Mouse (Mus musculus) embryonic facial prominence, embryonic 12.5 days (tissue): ENCODE measurements at regions not wholly inside any gene's neighbourhood (a gene's known extent, or its start where the extent isn't known, plus 50 kb on each side); places are given as distances from the start of the nearest gene placed in this dataset.
A peak's percentile ranks its signal among the peaks of the same experiment; 100 is the strongest.
"Not testable (repeated sequence)": the region's sequence is repeated elsewhere in the genome, so short reads cannot be mapped to it uniquely, and the experiment has no call there.

ENCODE experiments used
- ATAC-seq: fragments of 200-750 bp; cut with Nextera tagmentation; 2 replicates; pipeline ENCODE4 v1.8.0; 2017; ENCODE audit not compliant: insufficient number of reproducible peaks, insufficient read depth, low FRiP score, low TSS enrichment
- H3K27ac ChIP-seq: fragments of 300-500 bp; sonication (generic); 2 replicates; pipeline ENCODE4 v1.5.1; 2016; ENCODE audit warnings: mild to moderate bottlenecking
- H3K27me3 ChIP-seq: fragments of 300-500 bp; sonication (generic); 2 replicates; pipeline ENCODE4 v1.6.1; 2016; ENCODE audit warnings: mild to moderate bottlenecking, moderate library complexity
- H3K36me3 ChIP-seq: fragments of 300-500 bp; sonication (generic); 2 replicates; pipeline ENCODE4 v1.6.1; 2016; ENCODE audit warnings: mild to moderate bottlenecking
- H3K4me1 ChIP-seq: fragments of 300-500 bp; sonication (generic); 2 replicates; pipeline ENCODE4 v1.6.1; 2016
- H3K4me2 ChIP-seq: fragments of 300-500 bp; sonication (generic); replicated peaks from 2 replicates; pipeline ENCODE4 v1.6.1; 2016; ENCODE audit warnings: mild to moderate bottlenecking, moderate library complexity
- H3K4me3 ChIP-seq: fragments of 300-500 bp; sonication (generic); 2 replicates; pipeline ENCODE4 v1.5.1; 2016; ENCODE audit warnings: mild to moderate bottlenecking
- H3K9ac ChIP-seq: fragments of 300-500 bp; sonication (generic); 2 replicates; pipeline ENCODE4 v1.6.1; 2016; ENCODE audit warnings: mild to moderate bottlenecking, moderate library complexity
- H3K9me3 ChIP-seq: fragments of 300-500 bp; sonication (generic); 2 replicates; pipeline ENCODE4 v1.6.1; 2016; ENCODE audit warnings: mild to moderate bottlenecking, moderate library complexity
- WGBS: fragments of 180-500 bp; shearing (Covaris S2); methylation state at CpG from one replicate; pipeline ENCODE4 v1.1.7; 2016; 5-methylcytosine and 5-hydroxymethylcytosine counted together

DNA sequence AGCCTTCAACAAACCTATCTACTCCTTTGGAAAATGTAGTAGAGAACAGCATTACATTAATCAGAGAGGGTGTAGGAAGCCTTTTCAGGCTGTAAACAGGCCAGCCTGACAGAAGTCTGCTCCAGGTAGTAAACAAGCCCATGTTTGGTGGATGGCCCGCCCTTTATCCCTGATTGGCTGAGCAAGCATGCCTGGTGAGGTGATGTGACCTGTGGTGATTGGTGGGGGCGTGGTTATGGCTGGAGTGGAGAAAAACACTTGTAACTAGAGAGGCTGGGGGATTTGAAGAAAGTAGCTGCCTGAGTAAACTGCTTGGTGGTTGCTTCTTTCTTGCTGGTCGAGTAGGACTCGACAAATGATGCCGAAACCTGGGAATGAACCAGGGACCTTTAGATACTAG is 621.3 kb upstream of the Dsel start:
- H3K4me1 ChIP-seq, result not testable (repeated sequence)
- WGBS, result 83% methylated on average over 5 of the region's 5 CpGs

DNA sequence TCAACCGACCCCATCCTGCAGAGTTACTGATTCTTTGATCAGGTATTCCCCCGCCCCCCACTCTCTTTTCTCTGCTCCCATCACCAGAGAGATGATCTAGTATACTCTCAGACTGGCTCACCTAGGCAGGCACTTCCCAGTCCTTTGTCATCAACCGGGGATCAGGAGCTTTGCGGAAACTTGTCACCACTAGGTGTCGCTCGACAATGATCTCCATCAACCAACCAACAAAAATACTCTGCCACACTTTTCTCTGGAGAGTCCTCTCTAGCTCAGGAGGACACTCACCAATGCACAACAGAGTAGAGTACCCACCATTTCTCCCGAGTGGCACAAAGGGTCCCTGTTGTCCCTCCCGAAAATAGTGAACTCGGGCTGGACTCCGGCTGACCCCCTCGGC is 591.3 kb upstream of the Dsel start:
- H3K9ac ChIP-seq, result no peak overlapping the region
- no peaks in the 10 kb centered on the region for H3K36me3 ChIP-seq
- ATAC-seq, result no peak
- H3K9me3 ChIP-seq, result no peaks in the 10 kb centered on the region
- H3K27ac ChIP-seq, result no peak overlapping the region
- H3K4me3 ChIP-seq, result no peak overlapping the region
- H3K4me2 ChIP-seq, result no peak overlapping the region
- no peaks in the 10 kb centered on the region for H3K4me1 ChIP-seq
- WGBS, result 36% methylated on average over 11 of the region's 11 CpGs
- no peaks in the 10 kb centered on the region for H3K27me3 ChIP-seq

More for the DNA sequence above, 621.3 kb upstream of the Dsel start:
- not testable (repeated sequence) for H3K9ac ChIP-seq, ATAC-seq, H3K4me3 ChIP-seq, H3K4me2 ChIP-seq, H3K9me3 ChIP-seq, H3K27me3 ChIP-seq, H3K36me3 ChIP-seq, H3K27ac ChIP-seq

DNA sequence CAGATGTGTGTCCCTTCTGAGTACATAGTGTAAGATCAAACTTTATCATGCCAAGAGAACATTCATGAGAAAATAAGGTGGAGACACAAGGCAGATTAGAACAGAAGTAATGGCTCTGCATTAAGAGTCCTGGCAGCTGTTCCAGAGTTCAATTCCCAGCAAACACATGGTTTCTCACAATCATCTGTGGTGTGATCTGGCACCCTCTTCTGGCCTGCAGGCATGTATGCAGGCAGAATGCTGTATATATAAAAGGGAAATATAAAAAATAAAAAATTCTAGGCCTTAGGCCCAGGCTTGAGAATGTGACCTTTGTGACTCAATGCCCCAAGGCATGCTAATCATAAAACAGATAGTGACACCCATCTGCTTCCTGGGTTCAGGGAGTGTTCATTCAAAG is 587.7 kb upstream of the Dsel start:
- H3K27me3 ChIP-seq, result no peaks in the 10 kb centered on the region
- no peak overlapping the region for H3K9ac ChIP-seq
- no peak overlapping the region for H3K4me2 ChIP-seq
- H3K4me3 ChIP-seq, result no peak overlapping the region
- H3K27ac ChIP-seq, result no peak overlapping the region
- ATAC-seq, result no peak
- no peaks in the 10 kb centered on the region for H3K9me3 ChIP-seq
- no peaks in the 10 kb centered on the region for H3K4me1 ChIP-seq
- no peaks in the 10 kb centered on the region for H3K36me3 ChIP-seq

GRCm38 (mm10) chr1:112451622-112452021 is 586.9 kb upstream of the Dsel start:
- Histone ChIP-seq H3K9me3 (no peaks in the 10 kb centered on the region), H3K9ac (no peak overlapping the region), H3K27me3 (no peaks in the 10 kb centered on the region), H3K27ac (no peak overlapping the region), H3K4me2 (no peak overlapping the region), H3K36me3 (no peaks in the 10 kb centered on the region), H3K4me1 (no peaks in the 10 kb centered on the region), H3K4me3 (no peak overlapping the region)
- no peak for ATAC-seq
- 19% methylated on average over 2 of the region's 2 CpGs for WGBS

DNA sequence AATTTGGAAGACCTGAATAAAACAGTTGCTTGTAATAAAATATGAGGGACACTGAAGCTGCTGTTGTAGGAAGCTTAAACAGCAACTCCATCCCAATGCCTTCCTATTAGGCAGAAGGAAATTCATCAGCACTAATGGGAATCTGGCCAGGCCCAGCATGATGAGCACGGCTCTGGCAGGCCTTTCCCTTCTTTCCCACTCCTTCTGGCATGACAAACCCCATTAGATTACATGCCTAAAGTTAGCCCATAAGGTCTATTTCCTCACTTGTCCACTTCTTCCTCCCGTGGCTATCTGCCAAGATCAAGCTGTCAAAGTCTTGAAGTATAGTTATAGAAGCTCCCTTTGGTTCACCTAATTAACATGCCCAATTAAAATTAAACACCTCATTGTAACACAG is 574.4 kb upstream of the Dsel start:
- 70% methylated on average over 2 of the region's 2 CpGs for WGBS
- H3K9ac ChIP-seq, result no peak overlapping the region
- ATAC-seq, result no peak

DNA sequence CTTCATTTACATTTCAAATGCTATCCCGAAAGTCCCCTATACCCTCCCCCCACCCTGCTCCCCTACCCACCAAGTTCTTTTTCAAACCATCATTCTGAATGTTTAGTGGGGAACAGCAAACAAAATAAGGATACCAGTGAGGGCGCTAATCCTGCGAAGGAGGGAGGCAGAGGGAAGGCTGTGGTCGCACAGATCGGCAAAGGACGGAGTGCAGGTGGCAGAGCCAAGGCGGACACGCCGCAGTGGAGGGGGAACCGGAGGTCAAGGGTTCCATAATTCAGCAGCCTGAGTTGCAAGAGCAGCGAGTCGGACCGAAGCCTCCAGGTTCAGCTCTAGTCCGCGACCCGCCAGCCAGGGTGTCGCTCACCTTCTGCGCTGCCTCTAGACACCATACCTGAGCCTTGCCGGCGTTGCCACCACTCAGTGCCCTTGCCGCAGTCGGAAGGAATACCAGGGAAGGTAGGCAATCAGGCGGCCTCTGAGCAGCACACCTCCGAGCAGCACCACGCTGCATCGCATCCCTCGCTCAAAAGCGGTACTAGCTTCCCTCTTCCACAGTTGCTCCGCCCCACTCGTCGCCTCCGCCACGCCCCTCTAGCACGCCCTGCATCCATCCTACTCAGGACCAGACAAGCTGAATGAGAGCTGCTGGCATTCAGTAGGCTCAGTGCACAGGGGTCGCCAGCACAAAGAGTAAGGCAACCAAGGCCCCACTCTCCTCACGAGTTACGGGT is 551.8 kb upstream of the Dsel start:
- peak overlapping the region; percentile 86 for H3K4me2 ChIP-seq
- 0 out of 2 replicates have a peak, but pooled peaks cover 3% of the 10 kb centered on the region for H3K27me3 ChIP-seq
- no peaks in the 10 kb centered on the region for H3K36me3 ChIP-seq
- 3% methylated on average over 37 of the region's 37 CpGs for WGBS
- H3K9ac ChIP-seq, result no peak overlapping the region
- H3K4me3 ChIP-seq, result peak overlapping the region; percentile 44
- H3K4me1 ChIP-seq, result no peaks in the 10 kb centered on the region
- H3K9me3 ChIP-seq, result no peaks in the 10 kb centered on the region
- no peak overlapping the region for H3K27ac ChIP-seq
- ATAC-seq, result peak; percentile 82

More for the DNA sequence above, 574.4 kb upstream of the Dsel start:
- Histone ChIP-seq H3K27me3 (no peaks in the 10 kb centered on the region), H3K27ac (no peak overlapping the region), H3K4me3 (no peak overlapping the region), H3K9me3 (no peaks in the 10 kb centered on the region), H3K4me2 (no peak overlapping the region), H3K36me3 (no peaks in the 10 kb centered on the region), H3K4me1 (no peaks in the 10 kb centered on the region)

- Histone ChIP-seq H3K36me3 (no peaks in the 10 kb centered on the region), H3K27ac (no peak overlapping the region), H3K4me3 (no peak overlapping the region), H3K27me3 (no peaks in the 10 kb centered on the region), H3K4me1 (no peaks in the 10 kb centered on the region), H3K4me2 (no peak overlapping the region), H3K9me3 (no peaks in the 10 kb centered on the region), H3K9ac (no peak overlapping the region)
- 43% methylated on average over 3 of the region's 3 CpGs for WGBS
- ATAC-seq, result no peak
Measured at GRCm38 (mm10) chr1:112388807-112389206, 524.1 kb upstream of the Dsel start.

GRCm38 (mm10) chr1:112384015-112384414 is 519.3 kb upstream of the Dsel start:
- no peak overlapping the region for H3K4me3 ChIP-seq

DNA sequence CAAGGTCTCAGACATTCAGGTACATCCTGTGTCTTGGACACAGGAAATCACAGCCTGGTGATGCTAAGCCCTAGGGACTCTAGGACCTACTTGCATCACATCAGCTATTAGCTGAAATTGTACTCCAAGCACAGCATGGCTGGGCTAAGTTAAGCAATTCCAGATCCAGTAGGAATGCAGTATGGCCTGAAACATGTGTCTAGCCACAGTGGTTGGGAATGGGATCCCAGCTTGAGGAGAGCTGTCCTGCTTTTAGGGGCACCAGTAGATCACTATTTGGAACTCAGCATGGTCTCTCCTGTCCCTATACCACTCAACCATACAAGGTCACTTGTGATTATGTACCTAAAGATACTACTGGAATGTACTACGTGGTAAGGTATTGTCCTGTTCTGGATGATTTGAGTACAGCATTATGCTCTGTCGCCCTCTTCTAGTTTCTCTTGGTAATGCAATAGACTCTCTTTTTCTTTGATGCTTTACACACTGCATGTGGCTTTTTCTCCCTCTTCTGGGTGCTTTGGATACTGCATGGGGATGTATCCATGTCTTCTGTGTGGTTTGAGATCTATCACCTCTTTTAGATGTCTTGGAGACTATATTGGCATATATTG is 515.0 kb upstream of the Dsel start:
- no peaks in the 10 kb centered on the region for H3K36me3 ChIP-seq
- H3K4me2 ChIP-seq, result no peak overlapping the region
- H3K9ac ChIP-seq, result no peak overlapping the region
- H3K27me3 ChIP-seq, result no peaks in the 10 kb centered on the region
- whole genome bisulfite sequencing, result 12% methylated on average over 2 of the region's 2 CpGs
- no peak overlapping the region for H3K27ac ChIP-seq
- H3K4me1 ChIP-seq, result no peaks in the 10 kb centered on the region
- ATAC-seq, result peak; percentile 80
- H3K9me3 ChIP-seq, result no peaks in the 10 kb centered on the region
- H3K4me3 ChIP-seq, result no peak overlapping the region

More at GRCm38 (mm10) chr1:112384015-112384414, 519.3 kb upstream of the Dsel start:
- Histone ChIP-seq H3K9ac (no peak overlapping the region), H3K36me3 (no peaks in the 10 kb centered on the region), H3K9me3 (no peaks in the 10 kb centered on the region), H3K4me2 (no peak overlapping the region), H3K4me1 (no peaks in the 10 kb centered on the region), H3K27ac (no peak overlapping the region), H3K27me3 (no peaks in the 10 kb centered on the region)
- ATAC-seq, result no peak
- 57% methylated on average over 1 of the region's 1 CpGs for WGBS

GRCm38 (mm10) chr1:112378660-112379059 is 513.9 kb upstream of the Dsel start:
- 6% methylated on average over 2 of the region's 2 CpGs for WGBS
- Histone ChIP-seq H3K27ac (no peak overlapping the region), H3K36me3 (no peaks in the 10 kb centered on the region), H3K4me3 (no peak overlapping the region), H3K27me3 (no peaks in the 10 kb centered on the region), H3K4me1 (no peaks in the 10 kb centered on the region), H3K9me3 (no peaks in the 10 kb centered on the region), H3K9ac (no peak overlapping the region), H3K4me2 (no peak overlapping the region)
- no peak for ATAC-seq

- Histone ChIP-seq H3K36me3 (no peaks in the 10 kb centered on the region), H3K27me3 (no peaks in the 10 kb centered on the region), H3K4me3 (no peak overlapping the region), H3K27ac (no peak overlapping the region), H3K9me3 (no peaks in the 10 kb centered on the region), H3K9ac (no peak overlapping the region), H3K4me1 (no peaks in the 10 kb centered on the region), H3K4me2 (no peak overlapping the region)
- WGBS, result 93% methylated on average over 1 of the region's 1 CpGs
- no peak for ATAC-seq
Measured at GRCm38 (mm10) chr1:112355816-112356215, 491.1 kb upstream of the Dsel start.
